Mouse (Mus musculus): Measurements from ENCODE around the gene Vmn1r234.

DNA sequence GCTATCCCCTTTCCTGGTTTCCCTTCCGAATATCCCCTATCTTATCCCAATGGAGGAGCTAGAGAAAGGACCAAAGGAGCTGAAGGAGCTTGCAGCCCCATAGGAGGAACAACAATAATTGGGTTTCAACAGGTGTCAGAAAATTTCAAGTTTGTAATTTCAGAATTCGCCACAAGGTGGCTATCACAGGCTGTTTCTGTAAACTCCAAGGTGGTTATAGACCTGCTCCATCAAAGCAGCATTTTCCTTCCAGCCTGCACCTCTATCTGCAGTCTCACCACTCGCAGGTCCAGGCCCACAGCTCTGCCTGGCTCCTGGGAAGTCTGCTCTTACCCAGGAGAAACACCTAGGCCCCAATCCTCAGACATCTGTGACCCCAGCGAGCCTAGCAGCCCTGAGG, 46.2 kb downstream of the Vmn1r234 start:
- TF ChIP-seq MYOG (IDR thresholded peaks at IDR 0.05; ENCODE audit: control insufficient read depth in 1 of 3, insufficient read depth in 1 of 3, insufficient read length in 2 of 3, low read depth in 2 of 3), result no peak
- no peak for TF ChIP-seq MYOD1 (IDR thresholded peaks at IDR 0.05; ENCODE audit: control insufficient read depth in 1 of 3, insufficient read length in 2 of 3, low read depth in 2 of 3)
- TF ChIP-seq POLR2A (IDR thresholded peaks at IDR 0.05; ENCODE audit: insufficient read length, low read depth), result no peak
- TF ChIP-seq MAX (IDR thresholded peaks at IDR 0.05; ENCODE audit: low read depth), result no peak
- TF ChIP-seq CEBPB (IDR thresholded peaks at IDR 0.05; ENCODE audit: insufficient read depth, poor library complexity, severe bottlenecking), result no peak
- no peak for TF ChIP-seq POLR2AphosphoS2 (IDR thresholded peaks at IDR 0.05; ENCODE audit: insufficient read length, low read depth)
- no peak for TF ChIP-seq TCF3 (IDR thresholded peaks at IDR 0.05; ENCODE audit: insufficient read length, low read depth)
- TF ChIP-seq USF1 (IDR thresholded peaks at IDR 0.05; ENCODE audit: low read depth), result no peak
- no peak for TF ChIP-seq REST (IDR thresholded peaks at IDR 0.05; ENCODE audit: insufficient read depth, insufficient read length)
- TF ChIP-seq TCF12 (IDR thresholded peaks at IDR 0.05; ENCODE audit: insufficient read depth, poor library complexity, severe bottlenecking), result no peak
